Mouse (Mus musculus) skeletal muscle tissue, adult 2 months (tissue): ENCODE results near the gene Mtmr3.
A peak's percentile ranks its signal among the peaks of the same experiment; 100 is the strongest.
"Not testable (repeated sequence)": the region's sequence is repeated elsewhere in the genome, so short reads cannot be mapped to it uniquely, and the experiment has no call there.

Source experiments
- DNase-seq: peaks from one replicate; pipeline ENCODE4 v3.0.0-alpha.2; 2012; ENCODE audit warnings: low read depth, low spot score

Gene Mtmr3

DNA sequence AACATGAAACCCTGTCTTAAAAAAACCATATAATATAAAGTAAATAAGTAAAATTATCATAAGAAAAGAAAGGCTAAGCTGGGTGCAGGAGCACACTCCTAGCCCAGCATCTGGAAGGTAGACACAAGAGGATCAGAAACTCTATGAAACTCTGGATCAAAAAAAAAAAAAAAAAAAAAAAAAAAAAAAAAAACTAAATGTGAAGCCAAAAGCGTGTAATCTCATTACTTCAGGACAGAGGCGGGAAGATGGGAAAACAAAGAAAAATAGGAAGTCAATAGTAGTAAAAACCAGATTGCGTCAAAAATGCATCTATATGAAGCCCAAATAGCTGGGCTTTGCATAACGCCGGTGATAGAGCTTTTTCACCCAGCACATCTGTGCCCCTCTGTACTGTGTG lies 7.2 kb upstream of the Mtmr3 start:
- no peak for DNase-seq

GRCm38 (mm10) chr11:4599916-4600315 lies 5.3 kb upstream of the Mtmr3 start:
- no peak for DNase-seq

GRCm38 (mm10) chr11:4598411-4598810 lies 3.7 kb upstream of the Mtmr3 start:
- no peak for DNase-seq

DNA sequence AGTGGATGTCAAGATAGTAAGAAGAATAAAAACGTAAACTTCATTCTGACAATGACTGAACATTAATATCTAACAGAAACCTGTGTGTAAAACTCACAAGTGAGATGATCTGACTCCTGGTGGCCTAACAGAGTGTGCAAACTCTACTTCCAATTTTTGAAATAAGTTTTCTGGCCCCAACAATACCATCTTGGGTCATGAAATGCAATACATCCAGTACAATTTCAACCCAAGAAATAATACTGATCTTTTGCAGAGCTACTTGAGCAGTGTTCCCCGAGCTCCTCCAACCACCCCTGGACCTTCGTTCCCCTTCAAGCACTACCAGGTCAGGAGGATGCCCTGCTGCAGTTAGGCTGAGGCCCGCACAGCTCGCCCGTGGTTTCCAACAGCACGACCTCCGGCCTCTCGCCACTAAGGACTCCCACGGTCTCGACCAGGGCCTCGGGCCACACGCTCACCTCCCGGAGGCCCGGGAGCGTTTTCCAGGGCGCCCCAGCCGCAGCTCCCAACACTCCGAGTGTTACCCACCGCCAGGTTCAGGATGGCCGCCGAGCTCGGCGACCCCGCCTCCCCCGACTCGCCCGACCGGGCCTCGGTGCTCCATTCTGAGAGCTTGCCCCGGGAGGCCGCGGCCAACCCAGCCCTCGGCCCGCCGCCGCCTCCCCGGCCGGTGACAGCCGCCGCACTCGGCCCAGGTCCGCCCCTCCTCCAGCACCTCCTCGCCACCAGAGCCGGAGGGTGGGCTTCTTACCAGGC lies 635 bp downstream of the Mtmr3 start:
- no peak for DNase-seq

DNA sequence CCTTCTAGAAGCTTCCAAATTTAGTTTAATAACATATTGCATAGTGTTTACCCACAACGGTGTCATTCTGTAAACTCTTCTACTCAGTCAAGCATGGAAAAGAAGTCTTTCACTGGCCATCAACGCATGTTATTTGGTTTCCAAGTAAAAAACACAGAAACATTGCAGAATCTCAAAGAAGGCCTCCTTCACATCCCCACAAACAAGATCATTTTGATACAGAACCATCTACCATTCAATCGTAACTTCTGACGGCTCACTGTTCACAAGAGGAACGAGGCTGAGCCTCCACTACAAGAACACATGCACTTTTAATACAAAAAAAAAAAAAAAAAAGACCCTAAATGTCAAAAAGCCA lies 1.2 kb downstream of the Mtmr3 start:
- DNase-seq: no peak

DNA sequence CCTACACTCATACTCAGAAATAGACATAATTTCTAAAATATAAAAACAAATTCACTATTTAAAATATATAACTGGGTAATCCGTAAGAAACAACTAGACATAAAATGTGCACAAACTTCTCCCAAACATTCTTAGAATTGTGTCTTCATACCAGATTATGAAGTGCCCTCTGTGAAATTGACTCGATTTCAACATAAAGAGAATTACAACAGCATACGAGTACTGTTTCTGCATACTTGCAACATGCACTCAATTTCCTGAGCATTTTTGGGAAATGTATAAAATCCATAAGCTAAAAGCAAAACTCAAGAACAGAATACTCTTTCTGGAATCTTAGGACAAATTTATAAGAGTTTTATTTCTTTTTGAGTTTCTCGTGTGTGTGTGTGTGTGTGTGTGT lies 2.9 kb downstream of the Mtmr3 start:
- DNase-seq: no peak

DNA sequence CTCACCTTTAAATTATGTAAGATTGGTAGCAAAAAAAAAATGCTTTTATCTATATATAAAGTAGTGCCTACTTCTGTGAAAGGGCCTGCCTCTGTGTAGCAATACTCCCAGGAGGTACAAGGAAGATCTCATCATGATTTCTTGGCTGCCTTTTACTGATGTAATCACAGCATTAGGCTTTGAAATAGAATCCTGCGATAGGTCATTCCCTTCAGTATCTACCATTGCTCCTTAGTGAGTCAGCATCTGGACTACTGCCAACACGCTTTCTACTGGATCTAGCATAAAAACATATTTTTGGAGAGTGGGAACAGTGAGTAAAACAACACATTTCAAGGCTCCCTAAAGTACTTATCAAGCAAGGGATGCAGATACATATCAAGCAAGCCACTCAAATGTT lies 16.0 kb downstream of the Mtmr3 start:
- DNase-seq: peak; percentile 86

- no peak for DNase-seq
Measured at GRCm38 (mm10) chr11:4577079-4577478, 17.6 kb downstream of the Mtmr3 start.

DNA sequence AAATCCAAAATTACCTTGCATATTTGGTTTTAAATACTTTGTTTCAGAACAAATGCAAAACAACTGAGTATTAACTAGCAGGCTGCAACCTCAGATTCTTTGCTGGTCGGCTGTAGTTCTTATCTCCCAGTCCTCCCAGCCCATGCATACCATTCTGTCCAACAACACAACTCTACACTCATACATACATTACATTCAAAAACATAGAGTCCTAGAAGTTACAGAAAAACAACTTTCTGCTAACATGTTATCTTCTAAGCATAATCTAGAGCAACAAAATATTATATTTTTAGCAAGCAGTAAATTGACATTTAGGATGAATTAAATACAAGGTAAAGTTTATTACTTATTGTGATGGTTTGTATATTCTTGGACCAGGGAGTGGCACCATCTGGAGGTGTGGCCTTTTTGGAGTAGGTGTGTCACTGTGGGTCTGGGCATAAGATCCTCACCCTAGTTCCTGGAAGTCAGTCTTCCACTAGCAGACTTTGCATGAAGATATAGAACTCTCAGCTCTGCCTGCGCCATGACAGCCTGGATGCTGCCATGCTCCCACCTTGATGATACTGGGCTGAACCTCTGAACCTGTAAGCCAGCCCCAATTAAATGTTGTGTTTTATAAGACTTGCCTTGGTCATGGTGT lies 18.5 kb downstream of the Mtmr3 start:
- not testable (repeated sequence) for DNase-seq

GRCm38 (mm10) chr11:4571491-4571901 lies 23.2 kb downstream of the Mtmr3 start:
- DNase-seq: peak; percentile 74

DNA sequence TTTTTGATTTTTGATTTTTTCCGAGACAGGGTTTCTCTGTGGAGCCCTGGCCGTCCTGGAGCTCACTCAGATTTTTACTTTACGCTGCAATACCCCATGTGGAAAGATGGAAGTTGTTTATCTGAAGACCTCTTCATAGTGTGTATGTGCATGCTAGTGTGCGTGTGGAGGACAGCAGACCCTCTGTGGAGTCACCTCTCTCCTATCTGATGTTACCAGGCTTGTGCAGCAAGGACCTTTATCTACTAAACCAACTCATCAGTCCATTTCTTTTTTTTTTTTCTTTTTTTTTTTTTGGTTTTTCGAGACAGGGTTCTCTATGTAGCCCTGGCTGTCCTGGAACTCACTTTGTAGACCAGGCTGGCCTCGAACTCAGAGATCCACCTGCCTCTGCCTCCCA lies 28.3 kb downstream of the Mtmr3 start:
- no peak for DNase-seq

- no peak for DNase-seq
Measured at GRCm38 (mm10) chr11:4565545-4565944, 29.1 kb downstream of the Mtmr3 start.

GRCm38 (mm10) chr11:4553274-4554063 lies 41.2 kb downstream of the Mtmr3 start:
- DNase-seq: no peak

DNA sequence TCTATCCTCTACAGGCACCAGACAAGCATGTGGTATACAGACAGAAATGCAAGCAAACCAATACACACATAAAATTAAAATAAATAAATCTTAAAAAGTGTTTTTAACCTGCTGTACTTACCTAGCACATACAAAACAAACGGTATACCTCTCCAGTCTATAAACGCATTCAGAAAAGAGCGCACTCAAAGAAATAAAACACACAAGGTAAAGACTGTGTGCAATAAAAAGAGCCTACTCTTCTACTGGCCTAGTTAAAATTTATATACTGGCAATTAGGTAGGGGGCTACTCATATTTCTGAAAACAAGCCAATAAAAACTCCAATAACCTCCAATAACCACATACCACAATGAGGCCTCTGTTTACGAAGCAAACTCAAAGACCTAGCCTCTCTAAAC lies 47.1 kb downstream of the Mtmr3 start:
- DNase-seq: no peak

GRCm38 (mm10) chr11:4545976-4546375 lies 48.7 kb downstream of the Mtmr3 start:
- no peak for DNase-seq

GRCm38 (mm10) chr11:4545401-4545800 lies 49.3 kb downstream of the Mtmr3 start:
- no peak for DNase-seq

GRCm38 (mm10) chr11:4544627-4544921 lies 50.1 kb downstream of the Mtmr3 start:
- DNase-seq: not testable (repeated sequence)

DNA sequence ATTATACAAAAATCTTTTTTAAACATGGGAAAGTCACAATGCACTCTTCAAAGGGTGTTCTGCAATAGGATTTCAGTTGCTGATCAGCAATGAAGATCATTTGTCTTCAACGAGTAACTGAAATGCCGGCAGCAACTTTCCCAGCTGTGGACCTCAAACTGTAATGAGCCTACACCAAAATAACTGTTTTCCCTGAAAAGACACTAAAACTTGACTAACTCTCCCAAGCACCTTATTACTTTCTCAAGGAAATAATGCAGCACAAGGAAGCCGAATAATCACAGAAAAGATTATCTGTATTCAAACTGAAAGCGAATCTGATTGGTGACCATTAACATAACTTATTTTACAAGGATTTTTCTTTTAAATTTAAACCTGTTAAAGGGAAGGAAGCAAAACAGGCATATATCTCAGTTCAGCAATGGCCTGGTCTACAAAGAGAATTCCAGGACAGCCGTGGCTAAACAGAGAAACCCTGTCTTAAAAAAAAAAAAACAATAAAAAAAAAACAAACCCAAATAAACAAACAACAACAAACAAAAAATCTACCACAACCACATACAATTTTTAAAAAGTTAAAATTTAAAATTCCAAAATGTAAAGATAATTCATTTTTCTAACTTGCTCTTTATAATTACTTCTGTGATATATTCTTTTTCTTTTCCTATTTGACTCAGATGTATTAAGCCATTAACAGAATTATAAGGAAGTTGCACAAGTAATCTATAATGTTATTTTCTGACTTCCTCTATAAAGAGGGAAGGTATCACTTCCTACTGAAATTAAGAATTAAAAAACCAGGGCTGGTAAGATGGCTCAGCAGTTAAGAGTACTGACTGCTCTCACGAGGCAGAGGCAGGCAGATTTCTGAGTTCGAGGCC lies 50.7 kb downstream of the Mtmr3 start:
- no peak for DNase-seq

DNA sequence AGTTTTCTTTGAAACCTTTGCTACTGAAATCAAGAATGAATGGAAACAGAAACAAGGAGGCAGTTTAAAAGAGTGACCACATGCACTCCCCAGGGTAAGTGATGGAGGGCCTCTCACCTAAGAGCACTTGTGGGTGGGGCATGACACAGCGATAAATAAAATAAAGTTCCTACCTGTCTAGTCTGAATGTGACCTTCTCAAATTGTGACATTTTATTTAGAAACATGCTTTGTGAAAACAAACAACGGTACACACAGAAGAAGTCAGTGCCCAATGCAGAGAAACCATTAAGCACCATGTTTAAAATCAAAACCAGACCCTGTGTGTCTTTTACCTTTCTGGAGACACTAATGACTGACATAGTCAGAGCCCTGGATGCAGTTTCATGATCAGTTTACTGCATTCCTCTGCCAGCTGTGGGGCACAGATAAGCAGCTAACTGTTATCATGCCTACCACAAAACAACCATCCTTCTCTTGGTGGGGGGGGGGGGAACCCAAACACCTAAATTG lies 51.6 kb downstream of the Mtmr3 start:
- no peak for DNase-seq

GRCm38 (mm10) chr11:4536645-4537044 lies 58.0 kb downstream of the Mtmr3 start:
- DNase-seq: no peak

- no peak for DNase-seq
Measured at GRCm38 (mm10) chr11:4527132-4527531, 67.5 kb downstream of the Mtmr3 start.
